Comparison of ENCODE assay signal across 19 mouse cellular contexts in the genomic region with DNA sequence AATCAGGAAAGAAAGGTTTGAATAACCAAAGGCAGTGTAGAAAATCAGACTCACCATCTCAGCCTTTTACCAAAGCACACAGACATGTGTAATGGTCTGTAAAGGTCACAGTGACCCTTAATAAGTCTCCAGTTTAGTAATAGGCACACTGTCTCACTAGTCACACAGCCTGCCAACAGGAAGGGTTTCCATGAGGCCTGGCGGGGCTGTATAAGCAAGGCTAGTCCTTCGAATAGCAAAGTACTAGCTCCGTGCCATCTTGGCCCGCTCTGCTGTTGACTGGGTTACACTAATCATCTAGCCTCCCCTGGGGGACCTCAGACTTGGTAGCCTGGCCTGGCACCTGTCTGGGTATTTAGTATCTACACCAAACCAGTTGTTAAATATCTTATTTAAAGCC. TPM values are rescaled to one million over a fixed set of nuclear protein-coding genes. Genes with fewer than 3 reads are reported as not detected.
A peak's percentile ranks its signal among the peaks of the same experiment; 100 is the strongest.
DNase-seq lines count a peak whose midpoint lies in the region; ATAC-seq and TF ChIP-seq lines count a peak whose summit lies in the region.
"Had no signal": no experiment of that assay in that cellular context is flagged by ENCODE, and none has a peak within 500 bp of the region (broad histone marks: within the 10 kb centered on the region; RNA-seq: fewer than 3 reads in every experiment).

No protein-coding gene starts in this region.

- H3K9me3 ChIP-seq in kidney, embryonic 16.5 days (ENCODE audit: low read length): no peaks in the 10 kb centered on the region
- H3K9me3 ChIP-seq in neural tube, embryonic 14.5 days (ENCODE audit: control insufficient read depth, low read length): no peaks in the 10 kb centered on the region
- H3K9me3 ChIP-seq: embryonic facial prominence, embryonic 15.5 days; heart, embryonic 15.5 days; midbrain, embryonic 10.5 days had no signal

- intact Hi-C loops in gastrocnemius, adult 2 months (cut with DNase I): no loop called here

- H3K27ac ChIP-seq in gastrocnemius, adult 2 months: no peak overlapping the region
- H3K27ac ChIP-seq in kidney, embryonic 16.5 days (ENCODE audit: low read length): no peak overlapping the region
- H3K27ac ChIP-seq in neural tube, embryonic 14.5 days (ENCODE audit: low read depth, low read length): no peak overlapping the region
- H3K27ac ChIP-seq: embryonic facial prominence, embryonic 15.5 days; layer of hippocampus, adult 2 months had no signal

- no peaks in the 10 kb centered on the region for H3K27me3 ChIP-seq in kidney, embryonic 16.5 days (ENCODE audit: insufficient read depth, low read length)
- H3K27me3 ChIP-seq in neural tube, embryonic 14.5 days (ENCODE audit: control insufficient read depth, insufficient read depth, low read length): no peaks in the 10 kb centered on the region
- H3K27me3 ChIP-seq: embryonic facial prominence, embryonic 15.5 days; heart, embryonic 15.5 days had no signal

- ATAC-seq in kidney, embryonic 16.5 days (ENCODE audit: low FRiP score, low TSS enrichment): peak; percentile 55; the same call in 1 of the 2 replicates
- peak; percentile 38; the same call in 1 of the 2 replicates for ATAC-seq in neural tube, embryonic 14.5 days (ENCODE audit: low read depth)
- ATAC-seq: activated CD4-positive, CD25-positive, alpha-beta regulatory T cell, adult 4 months; forebrain, embryonic 14.5 days; hindbrain, embryonic 16.5 days; intestine, embryonic 16.5 days had no signal

- no peak overlapping the region for H3K4me3 ChIP-seq in gastrocnemius, adult 2 months
- no peak overlapping the region for H3K4me3 ChIP-seq in kidney, embryonic 16.5 days (ENCODE audit: low read length)
- no peak overlapping the region for H3K4me3 ChIP-seq in neural tube, embryonic 14.5 days (ENCODE audit: low read depth, low read length)
- H3K4me3 ChIP-seq: embryonic facial prominence, embryonic 15.5 days; heart, embryonic 15.5 days; layer of hippocampus, adult 2 months; midbrain, embryonic 10.5 days had no signal

- no peak for TF ChIP-seq CTCF in gastrocnemius, adult 2 months (IDR thresholded peaks at IDR 0.05)

- no peak overlapping the region for H3K4me2 ChIP-seq in kidney, embryonic 16.5 days (replicated peaks; ENCODE audit: low read depth, low read length)
- no peak overlapping the region for H3K4me2 ChIP-seq in neural tube, embryonic 14.5 days (ENCODE audit: low read depth, low read length)
- H3K4me2 ChIP-seq: embryonic facial prominence, embryonic 15.5 days; heart, embryonic 15.5 days had no signal

- peak; percentile 44 for DNase-seq in gastrocnemius, adult 2 months
- no peak for DNase-seq in gastrocnemius, postnatal 10 days
- peak; percentile 23 for DNase-seq in kidney, adult 18-20 months
- no peak for DNase-seq in kidney, postnatal 10 days
- DNase-seq in lung, postnatal 36 days: no peak
- DNase-seq in c-Kit-positive CD71-positive TER-119-positive erythroid progenitor cells, embryonic 14.5 days (ENCODE audit: low spot score): no peak
- DNase-seq: cerebellum, adult 9-10 months; heart, postnatal 36 days; layer of hippocampus, postnatal 36 days had no signal

- no peaks in the 10 kb centered on the region for H3K36me3 ChIP-seq in kidney, embryonic 16.5 days (ENCODE audit: insufficient read depth, low read length)
- no peaks in the 10 kb centered on the region for H3K36me3 ChIP-seq in neural tube, embryonic 14.5 days (ENCODE audit: control insufficient read depth, insufficient read depth, low read length)
- H3K36me3 ChIP-seq: embryonic facial prominence, embryonic 15.5 days; heart, embryonic 15.5 days; midbrain, embryonic 10.5 days had no signal

- H3K9ac ChIP-seq in kidney, embryonic 16.5 days (replicated peaks; ENCODE audit: low read length): no peak overlapping the region
- no peak overlapping the region for H3K9ac ChIP-seq in neural tube, embryonic 14.5 days (replicated peaks; ENCODE audit: low read depth, low read length)
- H3K9ac ChIP-seq: embryonic facial prominence, embryonic 15.5 days; heart, embryonic 15.5 days had no signal

- peaks cover 12% of the 10 kb centered on the region for H3K4me1 ChIP-seq in kidney, embryonic 16.5 days (ENCODE audit: insufficient read depth, low read length)
- H3K4me1 ChIP-seq in neural tube, embryonic 14.5 days (ENCODE audit: control insufficient read depth, insufficient read depth, low read length): no peaks in the 10 kb centered on the region

- 47% methylated on average over 4 of the region's 4 CpGs for WGBS in kidney, embryonic 16.5 days
- WGBS in neural tube, embryonic 14.5 days: 56% methylated on average over 4 of the region's 4 CpGs

RNA-seq across cellular contexts. Expression of gene Elk3, which starts 20.6 kb away (rescaled TPM):
- total RNA-seq in gastrocnemius, adult 2 months (2021): 10 to 100 TPM; 11.7 to 14.2 TPM
- total RNA-seq in gastrocnemius, postnatal 10 days (2021): 10 to 100 TPM; 41.9 to 46.7 TPM
- 41.3 and 45.6 TPM in 2 replicates for polyA plus RNA-seq in kidney, embryonic 16.5 days (2015; fragmentation: Nextera tagmentation; extraction: Ambion mirVana)
- polyA plus RNA-seq in neural tube, embryonic 14.5 days (2014; fragmentation: Nextera tagmentation; extraction: Ambion mirVana): 5.7 and 10.8 TPM in 2 replicates

Comparison
In these comparisons a context has a peak if more than half of its experiments do, and no peak if none do; other contexts are left out.
1. DNase-seq: peak in gastrocnemius, adult 2 months (single experiment) and kidney, adult 18-20 months (single experiment); none in gastrocnemius, postnatal 10 days (single experiment), kidney, postnatal 10 days (single experiment), lung, postnatal 36 days (single experiment) and c-Kit-positive CD71-positive TER-119-positive erythroid progenitor cells, embryonic 14.5 days (single experiment).